Mouse (Mus musculus) forebrain, embryonic 16.5 days (tissue): Measurements from ENCODE around the gene Ccdc182. TPM values are rescaled to one million over a fixed set of nuclear protein-coding genes. Genes with fewer than 3 reads are reported as not detected.
A peak's percentile ranks its signal among the peaks of the same experiment; 100 is the strongest.

ENCODE experiments used
- ATAC-seq: fragments of 200-750 bp; cut with Nextera tagmentation; 2 replicates; pipeline ENCODE4 v1.8.0; 2017; ENCODE audit warnings: mild to moderate bottlenecking, moderate library complexity
- H3K27ac ChIP-seq: fragments of 300-500 bp; sonication (generic); 2 replicates; pipeline ENCODE4 v1.5.1; 2014; ENCODE audit warnings: low read length, control low read depth
- H3K27me3 ChIP-seq: fragments of 300-500 bp; sonication (generic); replicated peaks from 2 replicates; pipeline ENCODE4 v1.6.1; 2014; ENCODE audit warnings: low read length; ENCODE audit not compliant: control insufficient read depth, insufficient read depth
- H3K36me3 ChIP-seq: fragments of 300-500 bp; sonication (generic); 2 replicates; pipeline ENCODE4 v1.6.1; 2014; ENCODE audit not compliant: control insufficient read depth, insufficient read depth
- H3K4me1 ChIP-seq: fragments of 300-500 bp; sonication (generic); replicated peaks from 2 replicates; pipeline ENCODE4 v1.6.1; 2014; ENCODE audit warnings: low read length; ENCODE audit not compliant: control insufficient read depth, insufficient read depth
- H3K4me2 ChIP-seq: fragments of 300-500 bp; sonication (generic); 2 replicates; pipeline ENCODE4 v1.6.1; 2014; ENCODE audit warnings: mild to moderate bottlenecking, low read length, control low read depth
- H3K4me3 ChIP-seq: fragments of 300-500 bp; sonication (generic); replicated peaks from 2 replicates; pipeline ENCODE4 v1.5.1; 2014; ENCODE audit warnings: mild to moderate bottlenecking, low read length, control low read depth
- H3K9ac ChIP-seq: fragments of 300-500 bp; sonication (generic); replicated peaks from 2 replicates; pipeline ENCODE4 v1.6.1; 2014; ENCODE audit warnings: low read depth, low read length, control low read depth
- H3K9me3 ChIP-seq: fragments of 300-500 bp; sonication (generic); 2 replicates; pipeline ENCODE4 v1.6.1; 2016; ENCODE audit warnings: low read length; ENCODE audit not compliant: control insufficient read depth
- WGBS: fragments of 180-500 bp; shearing (Covaris S2); extraction: QIAGEN DNeasy Blood & Tissue Kit; methylation state at CpG from one replicate; pipeline ENCODE4 v1.1.7; 2014; 5-methylcytosine and 5-hydroxymethylcytosine counted together
- polyA plus RNA-seq: library from polyadenylated mRNA; unstranded; fragments of >200 nt; fragmentation: Nextera tagmentation; extraction: Ambion mirVana; gene quantifications from 2 replicates; pipeline ENCODE4 v1.2.1, GENCODE M21; 2015

Ccdc182 gene
- polyA plus RNA-seq, 1 experiment from 2014 or later = not detected

- H3K27ac ChIP-seq = peak overlapping the region; percentile 75
- peak; percentile 73 for ATAC-seq
- no peak overlapping the region for H3K4me3 ChIP-seq
- no peaks in the 10 kb centered on the region for H3K27me3 ChIP-seq
- H3K36me3 ChIP-seq = no peaks in the 10 kb centered on the region
- H3K4me1 ChIP-seq = peaks cover 35% of the 10 kb centered on the region
- no peaks in the 10 kb centered on the region for H3K9me3 ChIP-seq
- H3K9ac ChIP-seq = no peak overlapping the region
- no peak overlapping the region for H3K4me2 ChIP-seq
- WGBS = 7% methylated on average over 19 of the region's 19 CpGs
Observed at GRCm38 (mm10) chr11:88276534-88277308, 17.1 kb upstream of the Ccdc182 start.

GRCm38 (mm10) chr11:88279006-88279405 is 14.9 kb upstream of the Ccdc182 start:
- no peaks in the 10 kb centered on the region for H3K9me3 ChIP-seq
- H3K27ac ChIP-seq = no peak overlapping the region
- 39% methylated on average over 4 of the region's 4 CpGs for WGBS
- no peak for ATAC-seq
- H3K4me3 ChIP-seq = no peak overlapping the region
- no peak overlapping the region for H3K4me2 ChIP-seq
- H3K4me1 ChIP-seq = peaks cover 34% of the 10 kb centered on the region
- H3K27me3 ChIP-seq = no peaks in the 10 kb centered on the region
- H3K36me3 ChIP-seq = no peaks in the 10 kb centered on the region
- no peak overlapping the region for H3K9ac ChIP-seq

DNA sequence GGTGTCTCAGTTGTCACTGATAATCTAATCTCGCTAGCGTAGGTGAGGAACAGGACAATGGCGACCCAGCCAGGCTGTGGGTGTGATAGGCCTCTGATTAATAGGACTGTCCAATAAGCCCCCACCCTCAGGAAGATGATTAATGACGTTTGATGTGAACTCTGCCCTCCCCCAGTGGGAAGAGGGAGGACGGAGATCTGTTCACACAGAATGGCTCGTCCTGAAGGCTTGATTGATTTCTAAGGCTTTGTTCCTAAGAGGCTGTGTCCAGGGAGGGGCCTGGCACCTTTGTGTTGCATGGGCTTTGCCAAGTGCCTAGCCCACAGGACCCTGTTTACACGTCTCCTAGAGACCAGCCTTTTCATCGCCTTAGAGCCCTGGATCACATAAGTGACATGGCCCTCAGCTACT is 13.4 kb upstream of the Ccdc182 start:
- Histone ChIP-seq H3K27ac (no peak overlapping the region), H3K4me2 (no peak overlapping the region), H3K9ac (no peak overlapping the region), H3K4me1 (peaks cover 20% of the 10 kb centered on the region), H3K4me3 (no peak overlapping the region), H3K27me3 (no peaks in the 10 kb centered on the region), H3K9me3 (no peaks in the 10 kb centered on the region), H3K36me3 (no peaks in the 10 kb centered on the region)
- ATAC-seq = 0 out of 2 replicates have a peak, but pooled peaks have one; percentile 9
- WGBS = 32% methylated on average over 8 of the region's 8 CpGs

GRCm38 (mm10) chr11:88281428-88282119 is 12.3 kb upstream of the Ccdc182 start:
- Histone ChIP-seq H3K4me1 (peaks cover 8% of the 10 kb centered on the region), H3K36me3 (no peaks in the 10 kb centered on the region), H3K4me3 (no peak overlapping the region), H3K27me3 (no peaks in the 10 kb centered on the region), H3K4me2 (no peak overlapping the region), H3K9me3 (no peaks in the 10 kb centered on the region), H3K27ac (no peak overlapping the region), H3K9ac (no peak overlapping the region)
- ATAC-seq = no peak
- 55% methylated on average over 8 of the region's 8 CpGs for WGBS

DNA sequence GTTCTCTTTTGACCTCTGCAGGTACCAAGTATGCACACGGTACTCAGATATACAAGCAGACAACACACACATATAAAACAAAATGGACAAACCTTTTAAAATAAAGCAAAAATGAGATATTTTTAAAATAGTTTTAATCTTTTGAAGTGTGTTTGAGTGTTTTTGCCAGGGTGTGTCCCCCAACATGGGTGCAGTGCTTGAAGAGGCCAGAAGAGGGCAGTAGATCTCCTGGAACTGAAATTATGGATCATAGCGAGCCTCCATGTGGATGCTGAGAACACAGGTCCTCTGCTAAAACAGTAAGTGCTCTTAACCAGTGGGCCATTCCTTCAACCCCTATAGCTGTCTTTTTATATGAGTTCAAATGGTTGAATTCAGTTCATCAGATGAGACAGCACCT is 11.3 kb upstream of the Ccdc182 start:
- no peak for ATAC-seq
- 100% methylated on average over 2 of the region's 2 CpGs for WGBS

DNA sequence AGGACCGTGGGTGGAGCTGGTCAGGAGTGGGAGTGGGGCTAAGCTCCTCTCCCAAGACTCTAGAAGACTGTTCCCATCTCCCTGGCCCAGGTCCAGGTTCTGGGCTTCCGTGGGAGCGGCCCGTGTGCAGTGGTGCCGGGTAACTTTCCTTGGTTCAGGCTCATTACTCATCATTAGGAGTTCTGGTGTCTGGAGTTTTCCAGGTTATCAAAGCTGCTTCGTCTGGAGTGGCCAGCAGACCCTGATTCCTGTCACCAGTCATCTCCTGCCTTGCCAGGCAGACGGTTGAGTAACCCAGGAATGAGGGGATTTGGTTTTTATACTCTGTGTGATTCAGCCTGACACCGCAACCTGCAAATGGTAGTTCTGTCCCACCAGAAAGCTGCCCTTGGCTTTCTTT is 7.8 kb upstream of the Ccdc182 start:
- WGBS = 60% methylated on average over 8 of the region's 8 CpGs
- no peak overlapping the region for H3K4me3 ChIP-seq
- no peaks in the 10 kb centered on the region for H3K36me3 ChIP-seq
- no peaks in the 10 kb centered on the region for H3K27me3 ChIP-seq
- no peak overlapping the region for H3K27ac ChIP-seq
- peaks cover 10% of the 10 kb centered on the region for H3K4me1 ChIP-seq
- H3K9me3 ChIP-seq = no peaks in the 10 kb centered on the region
- H3K4me2 ChIP-seq = no peak overlapping the region
- ATAC-seq = no peak
- no peak overlapping the region for H3K9ac ChIP-seq

More for the DNA sequence above, 11.3 kb upstream of the Ccdc182 start:
- Histone ChIP-seq H3K27me3 (no peaks in the 10 kb centered on the region), H3K36me3 (no peaks in the 10 kb centered on the region), H3K4me1 (no peaks in the 10 kb centered on the region; the same call in 1 of the 2 replicates), H3K4me3 (no peak overlapping the region), H3K9me3 (no peaks in the 10 kb centered on the region), H3K9ac (no peak overlapping the region), H3K27ac (no peak overlapping the region), H3K4me2 (no peak overlapping the region)

GRCm38 (mm10) chr11:88288400-88288799 is 5.5 kb upstream of the Ccdc182 start:
- peak; percentile 72 for ATAC-seq
- no peaks in the 10 kb centered on the region for H3K36me3 ChIP-seq
- no peak overlapping the region for H3K4me3 ChIP-seq
- no peak overlapping the region; the same call in 1 of the 2 replicates for H3K27ac ChIP-seq
- H3K9ac ChIP-seq = no peak overlapping the region; the same call in 1 of the 2 replicates
- H3K9me3 ChIP-seq = no peaks in the 10 kb centered on the region
- H3K27me3 ChIP-seq = no peaks in the 10 kb centered on the region
- H3K4me1 ChIP-seq = peaks cover 10% of the 10 kb centered on the region
- no peak overlapping the region for H3K4me2 ChIP-seq
- WGBS = 26% methylated on average over 11 of the region's 11 CpGs

- H3K27me3 ChIP-seq = no peaks in the 10 kb centered on the region
- no peaks in the 10 kb centered on the region for H3K36me3 ChIP-seq
- H3K9me3 ChIP-seq = no peaks in the 10 kb centered on the region
- peaks cover 11% of the 10 kb centered on the region for H3K4me1 ChIP-seq
- H3K27ac ChIP-seq = peak overlapping the region; percentile 10; the same call in 1 of the 2 replicates
- ATAC-seq = peak; percentile 54
- no peak overlapping the region; the same call in 1 of the 2 replicates for H3K9ac ChIP-seq
- no peak overlapping the region for H3K4me3 ChIP-seq
- 43% methylated on average over 12 of the region's 12 CpGs for WGBS
- no peak overlapping the region for H3K4me2 ChIP-seq
Observed at GRCm38 (mm10) chr11:88288805-88289340, 5.0 kb upstream of the Ccdc182 start.

DNA sequence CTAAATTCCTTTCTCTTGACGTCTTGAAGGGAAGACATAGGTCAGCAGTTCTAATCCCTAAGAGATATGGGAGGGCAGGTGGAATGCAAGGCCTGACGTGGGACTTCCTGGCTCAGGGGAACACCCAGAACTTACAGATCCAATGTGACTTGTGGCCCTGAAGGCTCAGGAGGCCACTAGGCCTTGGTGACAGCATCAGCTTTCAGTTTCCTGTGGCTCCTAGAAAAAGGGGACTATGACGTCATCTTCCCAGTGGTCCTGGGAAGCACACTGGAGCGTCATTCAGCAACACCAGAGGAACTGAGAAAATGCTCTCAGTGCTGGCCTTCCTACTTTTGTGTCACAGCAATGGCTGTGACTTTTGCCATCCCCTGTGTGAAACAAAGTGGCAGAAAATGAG is 2.6 kb upstream of the Ccdc182 start:
- WGBS = 74% methylated on average over 4 of the region's 4 CpGs
- Histone ChIP-seq H3K4me2 (no peak overlapping the region), H3K9ac (no peak overlapping the region), H3K4me3 (no peak overlapping the region), H3K9me3 (no peaks in the 10 kb centered on the region), H3K36me3 (no peaks in the 10 kb centered on the region), H3K4me1 (peaks cover 16% of the 10 kb centered on the region), H3K27ac (no peak overlapping the region), H3K27me3 (no peaks in the 10 kb centered on the region)
- ATAC-seq = no peak
